Mouse (Mus musculus): ENCODE measurements around the gene Papolg.
"Not testable (repeated sequence)": the region's sequence is repeated elsewhere in the genome, so short reads cannot be mapped to it uniquely, and the experiment has no call there.

Gene Papolg

GRCm38 (mm10) chr11:23895060-23895426 lies at the start of gene Papolg:
TSS of gene Papolg (minus strand) at chr11:23895253.
- peak; percentile 93 for DNase-seq (ENCODE audit: low spot score)

- not testable (repeated sequence) for DNase-seq (ENCODE audit: low spot score)
Observed at GRCm38 (mm10) chr11:23928146-23928545, 33.1 kb upstream of the Papolg start.

- DNase-seq (ENCODE audit: low spot score) = no peak
Observed at GRCm38 (mm10) chr11:23927643-23928042, 32.6 kb upstream of the Papolg start.

DNA sequence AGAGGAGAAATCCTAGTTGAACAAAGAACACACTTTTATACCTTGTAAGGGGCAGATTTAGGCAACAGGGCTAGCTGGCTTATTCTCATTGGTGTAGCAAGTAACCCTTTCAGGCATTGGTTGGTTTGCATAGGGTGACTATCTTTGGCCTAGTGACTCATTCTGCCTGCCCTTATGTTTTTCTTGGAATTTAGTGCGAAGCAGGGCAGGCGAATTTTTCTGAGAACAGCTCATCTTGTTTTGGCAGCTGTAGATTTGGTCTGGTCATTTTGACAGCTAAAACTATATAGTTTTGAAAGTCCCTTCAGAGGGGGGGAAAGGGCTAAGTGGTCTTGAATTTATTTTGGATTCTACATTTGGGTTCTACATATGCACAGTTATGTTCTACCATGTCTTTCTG lies 18.8 kb upstream of the Papolg start:
- not testable (repeated sequence) for DNase-seq (ENCODE audit: low spot score)

GRCm38 (mm10) chr11:23903909-23904308 lies 8.9 kb upstream of the Papolg start:
- no peak for DNase-seq (ENCODE audit: low spot score)

- no peak for DNase-seq (ENCODE audit: low spot score)
Observed at GRCm38 (mm10) chr11:23894141-23895059, 653 bp downstream of the Papolg start.

DNA sequence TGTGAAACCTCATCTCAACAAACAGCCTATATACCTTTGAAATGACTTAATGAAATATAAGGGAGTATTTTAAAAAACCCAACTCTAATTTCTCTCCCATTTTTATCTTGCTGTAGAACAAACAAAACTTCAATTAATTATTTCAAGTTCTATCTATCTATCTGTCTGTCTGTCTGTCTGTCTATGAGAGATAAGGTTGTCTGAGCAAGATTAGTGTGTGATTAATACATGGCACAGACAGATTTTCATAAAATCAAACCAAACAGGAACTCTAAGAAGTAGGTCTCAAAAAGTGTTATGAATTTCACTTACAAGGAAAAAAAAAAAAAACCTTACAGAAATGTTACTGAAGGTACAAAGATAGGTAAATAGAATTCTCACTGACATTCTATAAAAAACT lies 1.5 kb downstream of the Papolg start:
- no peak for DNase-seq (ENCODE audit: low spot score)

DNA sequence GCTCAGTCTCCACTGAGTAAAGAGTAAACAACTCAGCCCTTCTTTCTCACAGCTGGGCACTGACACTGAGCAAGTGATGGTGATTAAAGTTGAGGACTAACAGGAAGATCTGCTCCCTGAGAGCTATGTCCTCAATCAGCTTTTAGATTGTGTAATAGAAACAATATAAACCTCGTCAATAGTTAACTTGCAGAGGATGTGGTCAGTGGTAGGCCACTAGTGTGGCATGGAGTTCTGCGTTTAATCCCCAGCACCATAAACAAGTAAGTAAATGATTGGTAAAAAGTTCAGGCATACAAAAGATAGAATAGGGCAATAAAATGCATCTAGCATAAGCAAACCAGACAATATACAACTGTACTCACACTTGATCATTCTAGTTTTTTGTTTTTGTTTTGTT lies 30.7 kb downstream of the Papolg start:
- no peak for DNase-seq (ENCODE audit: low spot score)

GRCm38 (mm10) chr11:23856723-23857112 lies 38.3 kb downstream of the Papolg start:
- DNase-seq (ENCODE audit: low spot score) = no peak

- DNase-seq (ENCODE audit: low spot score) = no peak
Observed at GRCm38 (mm10) chr11:23856054-23856722, 38.9 kb downstream of the Papolg start.

- DNase-seq (ENCODE audit: low spot score) = peak; percentile 67
Observed at GRCm38 (mm10) chr11:23855182-23855802, 39.8 kb downstream of the Papolg start.

DNA sequence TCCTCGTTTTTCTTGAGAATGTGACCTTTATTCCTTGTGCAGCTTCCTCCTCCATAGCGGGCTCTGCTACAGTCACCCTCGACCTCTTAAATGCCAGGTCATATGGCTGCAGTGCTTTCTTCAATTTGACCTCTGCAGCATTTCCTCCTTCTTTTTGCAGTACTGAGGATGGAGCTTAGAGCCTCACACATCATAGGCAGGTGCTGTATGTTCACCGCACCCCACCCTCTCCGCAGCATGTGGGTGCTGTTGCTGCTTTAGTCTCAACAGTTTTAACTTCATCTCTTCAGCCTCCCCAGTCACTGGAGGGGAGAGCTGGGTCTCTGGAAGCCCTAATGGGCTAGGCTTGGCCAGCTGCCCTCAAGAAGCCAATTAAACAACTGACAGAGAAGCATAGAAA lies 41.7 kb downstream of the Papolg start:
- DNase-seq (ENCODE audit: low spot score) = no peak

DNA sequence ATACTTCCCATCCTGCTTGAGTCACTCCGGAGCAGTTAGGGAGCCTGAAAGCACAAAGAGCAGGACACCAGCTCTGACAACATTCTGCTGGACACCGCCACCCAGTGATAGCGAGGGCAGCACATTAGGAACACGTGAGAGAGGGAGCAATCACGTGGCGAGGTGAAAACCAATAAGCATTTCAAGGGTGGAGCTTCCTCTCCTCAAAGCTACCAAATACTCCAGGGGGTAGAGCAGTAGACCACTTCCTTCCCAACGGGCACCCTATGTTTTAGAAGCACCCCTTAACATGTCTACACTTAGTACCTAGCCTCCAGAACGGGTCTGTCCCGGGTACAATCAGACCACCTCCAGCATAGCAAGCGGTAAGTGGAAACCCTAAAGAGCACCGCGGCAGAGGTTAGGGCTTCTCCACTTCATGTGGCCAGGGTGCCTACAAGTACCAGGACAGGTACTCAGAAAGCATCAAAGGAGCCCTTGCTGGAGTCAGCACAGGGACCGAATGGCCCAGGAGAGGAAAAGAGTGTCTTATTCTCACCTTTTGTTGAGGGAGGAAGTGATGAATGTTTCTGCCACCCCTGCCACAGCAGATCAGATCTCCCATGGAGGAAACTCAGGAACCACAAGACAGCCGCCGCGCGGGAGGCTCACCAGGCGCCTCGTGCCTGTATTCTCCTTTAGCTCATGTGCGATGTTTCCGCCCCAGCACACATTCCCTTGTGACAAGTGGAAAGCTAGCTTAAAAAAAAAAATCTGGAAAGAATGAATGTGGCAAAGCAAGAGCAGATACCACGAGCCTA lies 48.8 kb downstream of the Papolg start:
- peak; percentile 39 for DNase-seq (ENCODE audit: low spot score)

DNA sequence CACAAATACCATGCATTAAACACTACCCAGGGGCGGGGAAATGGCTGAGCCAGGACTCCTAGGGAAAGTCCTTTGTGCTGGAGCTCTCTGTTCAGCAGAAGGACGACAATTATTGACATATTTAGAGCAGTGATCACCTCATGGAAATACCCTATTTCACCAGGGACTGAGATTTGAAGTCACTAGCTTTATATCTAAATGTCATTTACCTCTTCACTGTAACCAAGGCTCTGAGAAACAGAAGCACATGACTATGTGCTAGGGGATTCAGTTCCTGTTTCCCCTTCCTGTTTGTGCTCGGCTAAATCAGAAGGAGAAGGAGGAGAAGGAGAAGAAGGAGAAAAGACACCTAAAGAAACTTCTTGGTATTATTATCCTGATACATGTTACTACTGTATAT lies 71.8 kb downstream of the Papolg start:
- DNase-seq (ENCODE audit: low spot score) = no peak

- no peak for DNase-seq (ENCODE audit: low spot score)
Observed at GRCm38 (mm10) chr11:23821652-23822051, 73.4 kb downstream of the Papolg start.

GRCm38 (mm10) chr11:23820977-23821376 lies 74.1 kb downstream of the Papolg start:
- DNase-seq (ENCODE audit: low spot score) = no peak

DNA sequence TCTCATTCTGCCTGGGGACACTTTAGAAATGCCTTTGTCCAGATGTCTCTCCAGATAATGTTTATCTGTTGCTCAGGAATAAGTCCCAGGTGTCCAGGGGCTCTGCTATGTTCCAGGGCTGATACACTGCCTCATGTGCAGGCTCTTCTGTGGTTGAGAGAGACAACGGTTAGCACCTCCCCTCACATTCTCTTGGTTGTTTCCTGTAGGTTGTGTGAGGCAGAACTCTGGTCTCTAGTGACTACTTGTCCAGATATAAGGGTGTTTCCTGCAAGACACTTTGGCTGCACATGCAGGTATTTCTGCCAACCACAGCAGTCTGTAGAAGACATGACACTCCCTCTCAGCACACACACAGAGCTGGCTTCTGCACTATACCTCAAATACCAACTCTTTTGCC lies 76.3 kb downstream of the Papolg start:
- DNase-seq (ENCODE audit: low spot score) = no peak

Measured in lung, postnatal 25 days (tissue).